16 mouse cellular contexts compared by ENCODE assay signal in the genomic region with DNA sequence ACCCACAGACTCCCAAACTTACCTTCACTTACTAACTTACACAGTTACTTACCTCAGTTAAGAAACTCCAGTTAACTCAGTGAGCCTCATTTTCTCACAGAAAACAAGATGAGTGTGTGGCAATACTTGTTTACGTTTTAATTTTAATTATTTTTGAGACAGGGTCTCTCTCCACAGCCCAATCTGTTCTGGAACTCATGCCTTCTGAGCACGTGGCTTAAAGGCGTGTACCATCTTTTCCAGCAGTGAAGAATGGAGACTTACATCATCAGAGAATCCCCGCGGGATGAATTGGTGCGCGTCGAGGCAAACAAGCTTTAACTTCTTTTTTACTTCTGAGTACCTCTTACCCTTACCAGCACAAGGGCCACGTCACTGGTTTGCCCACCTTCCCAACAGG.
"Had no signal": no experiment of that assay in that cellular context is flagged by ENCODE, and none has a peak within 500 bp of the region (broad histone marks: within the 10 kb centered on the region; RNA-seq: fewer than 3 reads in every experiment).

No protein-coding gene starts in this region.

- H3K36me3 ChIP-seq: midbrain, embryonic 13.5 days; midbrain, embryonic 15.5 days; neural tube, embryonic 12.5 days; stomach, embryonic 15.5 days had no signal

- H3K27ac ChIP-seq: macrophage; midbrain, embryonic 13.5 days; midbrain, embryonic 15.5 days; neural tube, embryonic 12.5 days; stomach, embryonic 15.5 days; stomach, postnatal 0 days had no signal

- H3K27me3 ChIP-seq: midbrain, embryonic 13.5 days; midbrain, embryonic 15.5 days; neural tube, embryonic 12.5 days; stomach, embryonic 15.5 days had no signal

- H3K9ac ChIP-seq: lung, embryonic 14.5 days; midbrain, embryonic 13.5 days; midbrain, embryonic 15.5 days; neural tube, embryonic 12.5 days; stomach, embryonic 15.5 days had no signal

- H3K9me3 ChIP-seq: megakaryocyte, embryonic 14.5 days; midbrain, embryonic 13.5 days; midbrain, embryonic 15.5 days; neural tube, embryonic 12.5 days; stomach, embryonic 15.5 days had no signal

- H3K4me3 ChIP-seq: megakaryocyte, embryonic 14.5 days; midbrain, embryonic 13.5 days; midbrain, embryonic 15.5 days; neural tube, embryonic 12.5 days; stomach, embryonic 15.5 days had no signal

- ATAC-seq: midbrain, embryonic 13.5 days; midbrain, embryonic 15.5 days had no signal

- DNase-seq: lung, adult 18-20 months; lung, postnatal 14 days; lung, postnatal 36 days; right cerebral cortex, postnatal 14 days; thymus, adult 2 months; thymus, postnatal 25 days; thymus, postnatal 4 days had no signal

- H3K4me1 ChIP-seq: megakaryocyte, embryonic 14.5 days; midbrain, embryonic 13.5 days; midbrain, embryonic 15.5 days; neural tube, embryonic 12.5 days had no signal

- H3K4me2 ChIP-seq: lung, embryonic 14.5 days; midbrain, embryonic 11.5 days; midbrain, embryonic 13.5 days; midbrain, embryonic 15.5 days; neural tube, embryonic 12.5 days; stomach, embryonic 15.5 days had no signal
